Mouse (Mus musculus): ENCODE measurements around the gene Fcer2a. TPM values are rescaled to one million over a fixed set of nuclear protein-coding genes. Genes with fewer than 3 reads are reported as not detected.
A peak's percentile ranks its signal among the peaks of the same experiment; 100 is the strongest.

The Fcer2a gene
- 0.32 and 0.38 TPM in 2 replicates for polyA plus RNA-seq (2014; fragmentation: Nextera tagmentation; extraction: Ambion mirVana)

DNA sequence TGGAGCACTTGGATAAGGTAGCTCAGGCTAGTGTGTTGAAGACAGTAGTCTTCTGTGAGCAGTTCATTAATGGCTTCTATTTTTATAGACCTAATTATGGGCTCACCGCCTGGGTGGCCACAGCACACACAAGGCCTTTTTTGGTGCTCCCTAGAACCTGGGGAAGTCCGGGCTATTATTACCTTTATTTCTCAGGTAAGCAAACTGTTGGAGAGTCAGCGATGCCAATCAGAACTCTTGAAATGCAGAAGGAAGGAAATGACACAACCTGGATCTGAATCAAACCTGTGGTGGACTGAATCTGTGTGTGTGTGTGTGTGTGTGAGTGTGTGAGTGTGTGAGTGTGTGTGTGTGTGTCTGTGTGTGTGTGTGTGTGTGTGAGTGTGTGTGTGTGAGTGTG is at the start of gene Fcer2a:
Gene Fcer2a, minus strand, starts transcription at position 55 of the 400 bp plus-strand sequence.
- Histone ChIP-seq H3K9ac (replicated peaks; ENCODE audit: low read length) (no peak within 1 kb of the TSS), H3K4me1 (ENCODE audit: control insufficient read depth, insufficient read depth, low read length) (no peaks in the 10 kb centered on the region), H3K4me3 (replicated peaks; ENCODE audit: low read depth, low read length) (no peak within 1 kb of the TSS), H3K4me2 (ENCODE audit: low read length) (no peak within 1 kb of the TSS), H3K9me3 (ENCODE audit: control insufficient read depth, low read length) (no peaks in the 10 kb centered on the region), H3K27me3 (ENCODE audit: control insufficient read depth, insufficient read depth, low read length) (no peaks in the 10 kb centered on the region), H3K36me3 (ENCODE audit: control insufficient read depth, insufficient read depth, low read length) (no peaks in the 10 kb centered on the region), H3K27ac (replicated peaks; ENCODE audit: low read depth, low read length) (no peak within 1 kb of the TSS)
- 83% methylated on average over 3 of the region's 3 CpGs for WGBS
- DNase-seq (no peak), ATAC-seq (ENCODE audit: low FRiP score, low TSS enrichment) (no peak)

DNA sequence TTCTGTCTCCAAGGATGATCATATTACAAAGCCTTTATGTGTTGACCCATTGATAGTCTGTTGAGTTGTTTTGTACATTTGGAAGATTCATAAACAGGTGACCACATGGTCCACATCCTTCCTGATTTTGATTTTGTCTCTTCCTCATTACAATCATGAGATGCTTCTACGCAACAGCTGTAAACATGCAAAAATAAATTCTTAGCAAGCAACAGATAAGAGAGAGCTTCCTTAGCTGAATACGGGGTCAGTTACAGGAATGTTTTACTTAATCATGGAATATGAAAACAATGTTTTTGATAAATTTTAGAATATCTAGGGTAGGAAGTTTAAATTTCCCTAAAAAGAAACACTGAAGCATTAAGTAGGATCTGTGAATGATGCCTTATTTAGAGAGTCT is 43.0 kb upstream of the Fcer2a start:
- Histone ChIP-seq H3K9me3 (ENCODE audit: control insufficient read depth, low read length) (no peaks in the 10 kb centered on the region), H3K27ac (replicated peaks; ENCODE audit: low read depth, low read length) (no peak overlapping the region), H3K4me2 (ENCODE audit: low read length) (no peak overlapping the region), H3K4me3 (replicated peaks; ENCODE audit: low read depth, low read length) (no peak overlapping the region), H3K36me3 (ENCODE audit: control insufficient read depth, insufficient read depth, low read length) (no peaks in the 10 kb centered on the region), H3K27me3 (ENCODE audit: control insufficient read depth, insufficient read depth, low read length) (no peaks in the 10 kb centered on the region), H3K9ac (replicated peaks; ENCODE audit: low read length) (no peak overlapping the region), H3K4me1 (ENCODE audit: control insufficient read depth, insufficient read depth, low read length) (no peaks in the 10 kb centered on the region)
- no peak for DNase-seq
- no peak for ATAC-seq (ENCODE audit: low FRiP score, low TSS enrichment)
- WGBS: 92% methylated on average over 2 of the region's 2 CpGs

DNA sequence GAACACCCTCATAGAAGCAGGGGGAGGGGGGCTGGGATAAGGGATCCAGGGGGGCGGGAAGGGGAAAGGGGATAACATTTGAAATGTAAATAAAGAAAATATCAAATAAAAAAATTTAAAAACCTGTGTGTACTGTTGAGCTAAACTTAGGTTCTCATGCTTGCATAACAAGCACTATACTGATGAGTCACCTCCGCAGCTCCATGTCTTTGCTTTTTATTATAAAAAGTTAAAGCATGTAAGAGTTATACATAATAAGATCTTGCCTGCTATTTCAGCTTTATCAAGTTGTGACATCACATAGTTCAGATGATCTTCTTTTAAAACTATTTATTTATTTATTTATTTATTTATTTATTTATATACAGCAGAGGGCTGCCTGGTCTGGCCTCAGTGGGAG is 41.6 kb upstream of the Fcer2a start:
- ATAC-seq (ENCODE audit: low FRiP score, low TSS enrichment): no peak
- H3K9ac ChIP-seq (replicated peaks; ENCODE audit: low read length): no peak overlapping the region
- WGBS: 83% methylated on average over 2 of the region's 2 CpGs
- H3K4me3 ChIP-seq (replicated peaks; ENCODE audit: low read depth, low read length): no peak overlapping the region
- no peaks in the 10 kb centered on the region for H3K9me3 ChIP-seq (ENCODE audit: control insufficient read depth, low read length)
- no peaks in the 10 kb centered on the region for H3K36me3 ChIP-seq (ENCODE audit: control insufficient read depth, insufficient read depth, low read length)
- H3K4me1 ChIP-seq (ENCODE audit: control insufficient read depth, insufficient read depth, low read length): no peaks in the 10 kb centered on the region
- no peak for DNase-seq
- no peak overlapping the region for H3K4me2 ChIP-seq (ENCODE audit: low read length)
- no peaks in the 10 kb centered on the region for H3K27me3 ChIP-seq (ENCODE audit: control insufficient read depth, insufficient read depth, low read length)
- no peak overlapping the region for H3K27ac ChIP-seq (replicated peaks; ENCODE audit: low read depth, low read length)

DNA sequence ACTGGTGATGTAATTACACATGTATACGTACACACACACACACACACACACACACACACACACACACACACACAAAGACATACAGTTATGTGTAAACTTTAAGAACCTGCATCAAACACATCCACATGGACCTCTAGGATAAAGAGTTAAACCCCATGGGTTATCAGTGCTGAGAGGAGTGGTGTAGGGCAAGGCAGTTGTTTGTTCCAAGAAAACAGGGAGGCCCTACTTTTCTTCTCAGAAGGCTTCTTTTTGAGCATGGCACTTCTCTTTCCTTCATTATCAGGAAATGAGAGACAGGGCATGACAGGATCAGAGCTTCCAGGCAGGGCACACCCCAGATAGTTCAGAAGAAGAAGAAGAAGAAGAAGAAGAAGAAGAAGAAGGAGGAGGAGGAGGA is 40.1 kb upstream of the Fcer2a start:
- Histone ChIP-seq H3K4me2 (ENCODE audit: low read length) (no peak overlapping the region), H3K27me3 (ENCODE audit: control insufficient read depth, insufficient read depth, low read length) (no peaks in the 10 kb centered on the region), H3K36me3 (ENCODE audit: control insufficient read depth, insufficient read depth, low read length) (no peaks in the 10 kb centered on the region), H3K27ac (replicated peaks; ENCODE audit: low read depth, low read length) (no peak overlapping the region), H3K9ac (replicated peaks; ENCODE audit: low read length) (no peak overlapping the region), H3K4me3 (replicated peaks; ENCODE audit: low read depth, low read length) (no peak overlapping the region), H3K4me1 (ENCODE audit: control insufficient read depth, insufficient read depth, low read length) (no peaks in the 10 kb centered on the region), H3K9me3 (ENCODE audit: control insufficient read depth, low read length) (no peaks in the 10 kb centered on the region)
- 47% methylated on average over 1 of the region's 1 CpGs for WGBS
- DNase-seq: no peak
- no peak for ATAC-seq (ENCODE audit: low FRiP score, low TSS enrichment)

DNA sequence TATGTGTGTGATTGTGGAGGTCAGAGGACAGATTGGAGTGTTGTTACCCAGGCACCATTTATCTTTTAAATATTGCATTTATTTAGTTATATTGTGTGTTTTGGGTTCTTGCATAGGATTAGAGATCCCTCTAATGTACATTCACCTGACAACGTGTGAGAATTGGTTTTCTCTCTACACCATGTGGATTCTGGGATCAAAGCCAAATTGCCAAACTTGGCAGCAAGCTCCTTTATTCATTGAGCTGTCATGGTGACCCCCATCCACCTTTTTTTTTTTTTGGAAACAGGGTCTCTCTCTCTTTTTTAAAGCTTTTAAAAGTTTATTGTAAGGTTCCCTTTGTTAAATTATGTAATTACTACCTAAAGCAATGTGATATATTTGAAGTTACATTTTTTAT is 27.1 kb upstream of the Fcer2a start:
- Histone ChIP-seq H3K9me3 (ENCODE audit: control insufficient read depth, low read length) (no peaks in the 10 kb centered on the region), H3K27me3 (ENCODE audit: control insufficient read depth, insufficient read depth, low read length) (no peaks in the 10 kb centered on the region), H3K9ac (replicated peaks; ENCODE audit: low read length) (no peak overlapping the region), H3K4me3 (replicated peaks; ENCODE audit: low read depth, low read length) (no peak overlapping the region), H3K36me3 (ENCODE audit: control insufficient read depth, insufficient read depth, low read length) (no peaks in the 10 kb centered on the region), H3K4me2 (ENCODE audit: low read length) (no peak overlapping the region), H3K27ac (replicated peaks; ENCODE audit: low read depth, low read length) (no peak overlapping the region), H3K4me1 (ENCODE audit: control insufficient read depth, insufficient read depth, low read length) (no peaks in the 10 kb centered on the region)
- WGBS: 36% methylated on average over 1 of the region's 1 CpGs
- no peak for ATAC-seq (ENCODE audit: low FRiP score, low TSS enrichment)
- DNase-seq: peak; percentile 14

DNA sequence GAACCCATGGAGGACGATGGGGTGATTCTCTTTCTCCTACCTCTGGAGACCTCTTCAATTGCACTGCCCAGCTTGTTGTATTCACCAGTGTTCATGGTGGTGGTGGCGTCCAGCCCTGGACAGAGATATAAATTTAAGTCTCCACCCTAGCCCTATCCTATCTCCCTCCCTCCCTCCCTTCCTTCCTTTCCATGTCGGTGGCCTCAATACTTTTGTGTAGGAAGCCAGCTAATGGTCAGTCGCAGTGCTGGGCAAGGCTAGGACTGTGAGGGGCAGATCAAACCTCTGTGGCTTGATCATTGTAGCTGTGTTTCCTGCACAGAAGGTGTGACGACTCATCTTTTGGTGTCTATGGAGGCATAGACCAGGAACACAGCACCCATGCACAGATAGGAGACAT is 26.6 kb upstream of the Fcer2a start, which contains the start of gene Clec4g:
Gene Clec4g, minus strand, starts transcription at position 101 of the 400 bp plus-strand sequence.
- no peaks in the 10 kb centered on the region for H3K9me3 ChIP-seq (ENCODE audit: control insufficient read depth, low read length)
- DNase-seq (no peak), ATAC-seq (ENCODE audit: low FRiP score, low TSS enrichment) (no peak)
- no peak within 1 kb of the TSS for H3K4me3 ChIP-seq (replicated peaks; ENCODE audit: low read depth, low read length)
- H3K4me1 ChIP-seq (ENCODE audit: control insufficient read depth, insufficient read depth, low read length): no peaks in the 10 kb centered on the region
- 81% methylated on average over 5 of the region's 5 CpGs for WGBS
- no peak within 1 kb of the TSS for H3K9ac ChIP-seq (replicated peaks; ENCODE audit: low read length)
- H3K36me3 ChIP-seq (ENCODE audit: control insufficient read depth, insufficient read depth, low read length): no peaks in the 10 kb centered on the region
- no peak within 1 kb of the TSS for H3K4me2 ChIP-seq (ENCODE audit: low read length)
- H3K27ac ChIP-seq (replicated peaks; ENCODE audit: low read depth, low read length): no peak within 1 kb of the TSS
- no peaks in the 10 kb centered on the region for H3K27me3 ChIP-seq (ENCODE audit: control insufficient read depth, insufficient read depth, low read length)

DNA sequence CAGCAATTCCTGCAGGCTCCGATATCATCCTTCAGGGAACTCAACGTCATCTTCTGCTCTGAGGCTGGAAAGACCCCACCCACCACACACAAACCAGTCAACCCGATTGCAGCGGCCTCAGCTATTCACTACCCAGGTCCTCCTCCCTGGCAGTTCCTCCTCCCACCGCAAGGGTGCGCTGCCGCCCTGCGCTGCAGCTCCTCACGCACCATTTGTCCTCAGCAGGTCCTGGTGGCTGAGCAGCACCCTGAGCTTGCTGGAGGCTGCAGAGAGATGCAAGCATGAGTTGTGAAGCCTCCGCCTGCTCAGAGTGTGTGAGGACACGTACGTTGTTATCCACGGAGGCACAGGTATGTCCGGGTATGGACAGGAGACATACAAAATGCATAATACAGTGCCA is 24.6 kb upstream of the Fcer2a start:
- ATAC-seq (ENCODE audit: low FRiP score, low TSS enrichment) (0 out of 2 replicates have a peak, but pooled peaks have one; percentile 27), DNase-seq (peak; percentile 56)
- Histone ChIP-seq H3K9me3 (ENCODE audit: control insufficient read depth, low read length) (no peaks in the 10 kb centered on the region), H3K9ac (replicated peaks; ENCODE audit: low read length) (no peak overlapping the region), H3K4me3 (replicated peaks; ENCODE audit: low read depth, low read length) (no peak overlapping the region), H3K36me3 (ENCODE audit: control insufficient read depth, insufficient read depth, low read length) (no peaks in the 10 kb centered on the region), H3K27ac (replicated peaks; ENCODE audit: low read depth, low read length) (no peak overlapping the region), H3K27me3 (ENCODE audit: control insufficient read depth, insufficient read depth, low read length) (no peaks in the 10 kb centered on the region), H3K4me1 (ENCODE audit: control insufficient read depth, insufficient read depth, low read length) (no peaks in the 10 kb centered on the region), H3K4me2 (ENCODE audit: low read length) (no peak overlapping the region)
- 18% methylated on average over 14 of the region's 14 CpGs for WGBS

DNA sequence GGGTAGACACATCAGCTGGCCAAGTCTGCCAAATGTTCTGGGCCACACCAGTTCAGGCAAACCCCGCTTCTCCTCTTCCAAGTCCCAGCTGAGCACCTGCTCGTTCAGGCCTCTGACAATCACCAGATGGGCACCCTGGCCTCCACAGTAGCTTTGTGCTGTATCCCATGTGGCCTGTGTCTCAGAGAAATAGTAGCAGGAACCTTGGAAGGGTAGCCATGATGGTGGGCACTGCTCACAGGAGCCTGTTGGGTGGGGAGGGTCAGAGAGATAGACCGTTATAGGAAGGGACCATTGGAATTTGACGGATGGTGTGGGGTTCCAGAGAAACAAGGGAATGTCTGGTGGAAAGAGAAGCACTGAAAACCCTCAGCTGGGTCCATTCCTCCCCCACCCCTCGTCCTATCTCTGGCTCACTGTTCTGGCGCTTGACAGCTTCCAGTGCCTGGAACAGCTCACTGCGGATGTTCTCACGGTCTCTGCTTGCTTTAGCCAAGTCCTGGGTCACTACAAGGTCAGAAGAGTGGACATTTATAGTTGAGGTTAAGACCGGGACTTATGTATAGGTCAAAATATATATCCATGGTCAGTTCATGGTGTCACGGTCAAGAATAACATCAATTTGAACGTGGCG is 23.5 kb upstream of the Fcer2a start:
- Histone ChIP-seq H3K27me3 (ENCODE audit: control insufficient read depth, insufficient read depth, low read length) (no peaks in the 10 kb centered on the region), H3K9ac (replicated peaks; ENCODE audit: low read length) (no peak overlapping the region), H3K4me3 (replicated peaks; ENCODE audit: low read depth, low read length) (no peak overlapping the region), H3K4me1 (ENCODE audit: control insufficient read depth, insufficient read depth, low read length) (no peaks in the 10 kb centered on the region), H3K36me3 (ENCODE audit: control insufficient read depth, insufficient read depth, low read length) (no peaks in the 10 kb centered on the region), H3K9me3 (ENCODE audit: control insufficient read depth, low read length) (no peaks in the 10 kb centered on the region), H3K27ac (replicated peaks; ENCODE audit: low read depth, low read length) (no peak overlapping the region), H3K4me2 (ENCODE audit: low read length) (no peak overlapping the region)
- DNase-seq (no peak), ATAC-seq (ENCODE audit: low FRiP score, low TSS enrichment) (no peak)
- WGBS: 88% methylated on average over 12 of the region's 12 CpGs

DNA sequence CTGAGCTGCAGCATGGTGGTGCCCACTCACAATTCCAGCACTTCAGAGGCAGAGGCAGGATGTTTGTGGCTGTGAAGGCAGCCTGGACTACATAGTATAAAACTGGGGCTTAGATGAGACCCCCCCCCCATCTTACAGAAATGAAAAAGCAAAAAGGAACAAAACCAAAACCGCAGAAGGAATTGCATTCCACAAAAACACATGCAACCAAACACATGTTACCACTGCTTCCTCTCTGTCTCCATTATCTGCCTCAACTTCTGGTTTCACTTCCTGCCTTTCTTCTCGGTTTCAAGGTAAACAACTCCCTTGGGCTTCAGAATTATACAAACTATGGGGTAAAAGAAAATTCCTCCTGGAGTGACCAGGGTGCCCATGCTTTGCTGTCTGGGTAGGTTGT is 17.7 kb upstream of the Fcer2a start:
- H3K4me1 ChIP-seq (ENCODE audit: control insufficient read depth, insufficient read depth, low read length): no peaks in the 10 kb centered on the region
- no peak for ATAC-seq (ENCODE audit: low FRiP score, low TSS enrichment)
- H3K4me2 ChIP-seq (ENCODE audit: low read length): no peak overlapping the region
- H3K4me3 ChIP-seq (replicated peaks; ENCODE audit: low read depth, low read length): no peak overlapping the region
- H3K36me3 ChIP-seq (ENCODE audit: control insufficient read depth, insufficient read depth, low read length): no peaks in the 10 kb centered on the region
- no peaks in the 10 kb centered on the region for H3K9me3 ChIP-seq (ENCODE audit: control insufficient read depth, low read length)
- whole genome bisulfite sequencing: 73% methylated on average over 2 of the region's 2 CpGs
- DNase-seq: no peak
- H3K9ac ChIP-seq (replicated peaks; ENCODE audit: low read length): no peak overlapping the region
- H3K27ac ChIP-seq (replicated peaks; ENCODE audit: low read depth, low read length): no peak overlapping the region
- no peaks in the 10 kb centered on the region for H3K27me3 ChIP-seq (ENCODE audit: control insufficient read depth, insufficient read depth, low read length)

Measured in midbrain, embryonic 14.5 days (tissue).